Mouse (Mus musculus): Measurements from ENCODE around the gene Tspan5.

The Tspan5 gene

GRCm38 (mm10) chr3:138918241-138918640, 176.2 kb downstream of the Tspan5 start:
- no peak for DNase-seq (ENCODE audit: low read depth in 2 of 2, low spot score in 2 of 2)

- no peak for DNase-seq (ENCODE audit: low read depth in 2 of 2, low spot score in 2 of 2)
Observed at GRCm38 (mm10) chr3:138926161-138926560, 184.2 kb downstream of the Tspan5 start.

DNA sequence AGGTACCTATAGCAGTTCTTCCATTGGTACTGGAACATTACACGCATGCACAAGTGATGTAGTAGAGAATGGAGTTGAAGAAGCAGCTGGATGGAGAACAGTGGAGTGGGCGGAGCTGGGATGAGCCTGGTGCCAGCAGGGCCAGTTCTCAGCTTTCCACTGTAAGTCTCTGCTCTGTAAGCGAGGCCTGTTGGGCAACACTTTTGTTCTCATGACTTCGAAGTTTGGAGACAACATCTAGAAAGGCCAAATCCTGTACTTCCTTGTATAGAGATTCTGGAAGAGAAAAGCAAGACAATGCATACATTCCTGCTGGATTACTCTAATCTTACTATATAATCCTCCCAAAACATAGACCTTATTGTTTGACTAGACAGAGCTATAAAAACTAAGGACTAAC, 185.4 kb downstream of the Tspan5 start:
- no peak for DNase-seq (ENCODE audit: low read depth in 2 of 2, low spot score in 2 of 2)

- DNase-seq (ENCODE audit: low read depth in 2 of 2, low spot score in 2 of 2): no peak
Observed at GRCm38 (mm10) chr3:138936780-138937179, 194.8 kb downstream of the Tspan5 start.

DNA sequence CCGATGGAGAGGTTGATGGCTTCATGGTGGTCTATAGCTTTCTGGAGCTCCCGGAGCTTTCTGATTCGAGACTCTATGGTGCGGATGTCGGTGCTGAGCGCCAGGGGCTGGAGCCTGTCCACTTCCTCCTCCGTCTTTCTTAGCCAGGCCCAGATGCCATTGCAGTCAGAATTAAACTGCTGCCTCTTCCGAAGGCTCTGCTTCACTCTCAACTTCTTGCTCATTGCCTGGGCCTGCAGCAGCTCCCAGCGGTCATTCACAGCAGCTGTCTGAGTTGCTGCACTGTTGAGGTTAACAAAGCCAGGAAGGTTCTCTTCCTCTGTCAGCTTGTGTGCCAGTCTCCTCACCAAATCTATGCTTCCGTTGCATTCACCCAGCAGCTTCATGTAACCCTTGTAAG, 195.2 kb downstream of the Tspan5 start:
- no peak for DNase-seq (ENCODE audit: low read depth in 2 of 2, low spot score in 2 of 2)

GRCm38 (mm10) chr3:138941604-138942003, 199.6 kb downstream of the Tspan5 start:
- DNase-seq (ENCODE audit: low read depth in 2 of 2, low spot score in 2 of 2): no peak

DNA sequence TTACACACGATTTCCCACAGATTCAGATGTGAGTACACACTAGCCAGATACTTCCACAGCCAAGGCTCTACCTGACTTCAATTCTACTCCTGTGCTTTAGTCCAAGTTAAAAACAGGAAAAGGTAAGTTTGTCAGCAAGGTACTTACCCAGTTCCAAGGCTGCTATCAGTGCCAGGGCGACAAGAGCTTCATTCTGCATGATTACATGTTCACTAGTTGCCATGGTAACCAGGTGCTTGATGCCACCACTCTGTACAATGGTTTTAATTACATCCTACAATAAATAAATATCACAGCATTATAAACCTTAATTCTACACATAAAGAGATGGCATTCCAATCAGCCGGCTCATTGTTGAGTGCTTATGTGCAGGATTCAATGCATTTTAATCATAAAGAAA, 203.5 kb downstream of the Tspan5 start:
- no peak for DNase-seq (ENCODE audit: low read depth in 2 of 2, low spot score in 2 of 2)

GRCm38 (mm10) chr3:138949081-138949480, 207.1 kb downstream of the Tspan5 start:
- no peak for DNase-seq (ENCODE audit: low read depth in 2 of 2, low spot score in 2 of 2)

- no peak for DNase-seq (ENCODE audit: low read depth in 2 of 2, low spot score in 2 of 2)
Observed at GRCm38 (mm10) chr3:138955220-138955619, 213.2 kb downstream of the Tspan5 start.

All from CD8-positive naive resting alpha-beta T cell, adult 2 months (primary cell).